Mouse (Mus musculus) spleen, adult 2 months (tissue): ENCODE data around the gene Slit3.

Experiments
- CTCF ChIP-seq: fragments of 200-500 bp; IDR thresholded peaks from 2 replicates; pipeline ENCODE4 v1.5.1; 2011; ENCODE audit warnings: mild to moderate bottlenecking, inconsistent platforms; ENCODE audit not compliant: insufficient read depth, insufficient read length, insufficient replicate concordance; ENCODE audit errors: extremely low read depth
- POLR2A ChIP-seq: fragments of 200-500 bp; IDR thresholded peaks from 2 replicates; pipeline ENCODE4 v1.6.1; 2011; ENCODE audit warnings: low read depth, low read length, inconsistent platforms

DNA sequence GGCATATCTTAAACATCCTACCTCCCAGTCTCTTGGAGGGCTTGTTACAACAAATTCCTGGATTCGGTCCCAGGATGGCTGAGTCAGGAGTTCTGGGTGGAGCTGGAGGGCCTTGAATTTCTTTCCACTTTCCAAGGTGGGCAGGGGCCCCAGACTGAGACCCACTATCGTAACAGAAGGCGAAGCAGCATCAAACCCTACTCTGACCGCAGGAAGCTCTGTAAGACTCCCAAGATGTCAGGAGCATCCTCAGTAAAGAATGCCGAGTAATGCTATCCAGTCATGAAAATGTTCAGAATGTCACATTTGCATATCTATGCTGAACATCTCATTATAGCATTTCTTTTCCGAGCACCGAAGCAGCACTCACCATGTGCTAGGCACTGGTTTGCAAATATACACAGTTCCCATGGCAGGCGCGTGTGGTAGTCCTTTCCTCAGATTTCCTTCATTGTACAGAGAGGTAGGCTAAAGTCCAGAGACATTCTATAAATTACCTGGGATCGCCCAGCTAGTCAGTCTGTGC lies 140.6 kb downstream of the Slit3 start:
- no peak for TF ChIP-seq CTCF
- no peak for TF ChIP-seq POLR2A
